Mouse (Mus musculus) c-Kit-negative CD71-positive TER-119-positive erythroid progenitor cells, embryonic 14.5 days (primary cell): ENCODE results near the gene Cit.

Source experiments
- DNase-seq: peaks from one replicate; pipeline ENCODE4 v3.0.0-alpha.2; 2013; ENCODE audit warnings: low read depth, low spot score

The Cit gene

GRCm38 (mm10) chr5:115915481-115915880, 70.4 kb downstream of the Cit start:
- no peak for DNase-seq

DNA sequence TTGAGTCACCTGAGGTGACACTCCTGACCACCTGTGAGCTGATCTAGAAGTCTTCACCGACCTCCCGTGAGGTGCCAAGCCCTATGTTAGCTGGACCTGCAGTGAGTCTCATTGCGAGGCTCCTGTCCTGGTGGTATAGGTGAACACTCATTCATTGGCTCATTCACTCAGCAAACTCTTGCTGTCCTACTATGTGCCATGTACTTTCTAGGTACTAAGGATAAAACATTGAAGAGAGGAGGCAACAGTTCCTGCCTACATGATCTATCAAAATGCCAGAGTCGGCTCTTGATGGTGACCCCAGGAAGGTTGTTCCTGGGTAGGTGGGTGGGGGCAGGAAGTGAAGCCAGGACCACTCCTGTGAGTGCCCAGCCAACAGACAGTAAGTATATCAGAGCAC, 72.9 kb downstream of the Cit start:
- no peak for DNase-seq

DNA sequence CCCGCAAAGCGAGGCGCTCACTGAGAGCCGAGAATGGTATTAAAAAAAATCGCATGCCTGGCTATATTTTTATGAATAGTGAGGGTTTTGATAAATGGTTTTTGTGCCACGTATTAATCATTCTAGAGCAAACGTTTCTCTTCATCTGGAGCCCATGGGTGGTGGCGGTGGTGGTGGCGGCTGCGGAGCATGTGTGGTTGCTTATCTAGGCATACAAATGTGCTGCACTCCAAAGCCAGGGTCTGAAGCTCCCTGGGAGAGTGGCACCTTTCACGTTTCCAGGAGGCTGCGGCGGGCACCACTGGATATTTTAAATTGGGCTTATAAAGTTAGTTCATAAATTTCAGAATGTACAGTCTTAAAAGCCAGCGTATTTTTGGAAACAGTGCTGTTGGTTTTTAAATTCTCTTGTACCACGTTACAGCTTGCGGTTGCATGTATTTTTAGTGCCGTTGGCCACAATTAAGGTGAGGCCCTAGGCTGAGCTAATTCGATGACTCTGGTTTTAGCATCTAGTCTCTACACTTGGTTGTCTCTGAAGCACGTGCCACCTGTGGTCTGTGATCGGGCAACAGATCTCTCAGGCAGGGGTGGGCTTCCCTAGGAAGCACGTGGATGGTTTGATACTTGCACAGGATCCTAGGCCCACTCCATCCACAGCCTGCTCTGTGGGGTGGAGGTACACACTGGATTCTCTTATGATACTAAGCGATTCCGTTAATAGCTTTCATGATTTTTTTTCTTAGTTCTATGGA, 73.7 kb downstream of the Cit start:
- DNase-seq: peak; percentile 41

GRCm38 (mm10) chr5:115921990-115922389, 76.9 kb downstream of the Cit start:
- DNase-seq: no peak

DNA sequence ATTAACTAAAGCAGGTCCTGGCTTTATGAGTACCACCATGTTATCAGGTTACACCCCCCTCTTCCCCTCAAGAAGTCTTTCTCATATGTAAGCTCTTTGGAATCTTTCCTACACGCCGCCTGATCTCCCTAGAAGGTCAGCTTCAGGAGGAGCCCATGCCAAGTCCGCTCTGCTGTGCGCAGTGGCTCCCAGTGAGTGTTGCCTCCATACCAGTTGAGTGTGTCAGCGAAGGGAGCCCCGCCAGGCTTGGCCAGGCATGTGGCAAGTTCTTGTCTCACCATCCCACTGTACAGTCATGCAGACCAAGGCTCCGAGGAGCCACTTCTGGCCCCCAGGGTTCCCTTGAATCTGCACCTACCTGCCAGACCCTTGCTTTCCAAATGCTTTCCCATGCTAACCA, 79.9 kb downstream of the Cit start:
- DNase-seq: no peak

GRCm38 (mm10) chr5:115928786-115929507, 83.9 kb downstream of the Cit start:
- no peak for DNase-seq

- DNase-seq: no peak
Observed at GRCm38 (mm10) chr5:115932325-115932724, 87.2 kb downstream of the Cit start.

- no peak for DNase-seq
Observed at GRCm38 (mm10) chr5:115936851-115937250, 91.8 kb downstream of the Cit start.

DNA sequence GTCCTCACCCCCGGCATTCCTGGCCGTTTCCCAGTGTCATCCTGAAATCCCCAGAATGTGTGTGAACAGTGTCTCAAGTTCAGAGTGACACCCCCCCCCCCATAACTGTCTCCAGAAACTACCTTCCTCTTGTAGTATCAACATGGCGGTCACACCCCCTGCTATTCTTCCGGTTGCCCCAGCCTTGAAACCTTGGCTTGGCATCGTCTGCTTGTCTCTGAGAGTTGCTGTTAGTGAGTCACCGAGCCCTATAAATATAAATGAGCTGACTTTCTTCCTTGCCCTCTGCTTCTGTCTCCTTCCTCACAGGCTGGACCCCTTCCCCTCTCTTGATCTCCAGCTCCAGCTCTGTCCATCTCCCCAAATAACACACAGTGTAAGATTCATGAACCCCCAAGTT, 92.5 kb downstream of the Cit start:
- DNase-seq: no peak

- DNase-seq: no peak
Observed at GRCm38 (mm10) chr5:115938999-115939398, 93.9 kb downstream of the Cit start.

DNA sequence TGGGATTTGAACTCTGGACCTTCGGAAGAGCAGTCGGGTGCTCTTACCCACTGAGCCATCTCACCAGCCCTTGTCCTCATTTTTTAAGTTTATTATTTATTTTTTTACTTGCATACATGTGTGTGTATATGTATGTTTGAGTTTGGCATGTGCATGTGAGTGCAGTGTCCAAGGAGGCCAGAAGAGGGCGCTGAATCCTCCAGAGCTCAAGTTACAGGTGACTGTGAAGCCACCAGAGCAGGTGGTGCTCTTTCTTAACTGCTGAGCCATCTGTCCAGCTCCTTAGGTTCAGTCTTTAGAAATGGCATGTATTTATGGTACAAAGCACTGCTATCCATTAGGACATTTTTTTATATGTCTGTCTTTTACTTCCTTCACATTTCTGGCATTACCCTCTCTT, 97.3 kb downstream of the Cit start:
- no peak for DNase-seq

DNA sequence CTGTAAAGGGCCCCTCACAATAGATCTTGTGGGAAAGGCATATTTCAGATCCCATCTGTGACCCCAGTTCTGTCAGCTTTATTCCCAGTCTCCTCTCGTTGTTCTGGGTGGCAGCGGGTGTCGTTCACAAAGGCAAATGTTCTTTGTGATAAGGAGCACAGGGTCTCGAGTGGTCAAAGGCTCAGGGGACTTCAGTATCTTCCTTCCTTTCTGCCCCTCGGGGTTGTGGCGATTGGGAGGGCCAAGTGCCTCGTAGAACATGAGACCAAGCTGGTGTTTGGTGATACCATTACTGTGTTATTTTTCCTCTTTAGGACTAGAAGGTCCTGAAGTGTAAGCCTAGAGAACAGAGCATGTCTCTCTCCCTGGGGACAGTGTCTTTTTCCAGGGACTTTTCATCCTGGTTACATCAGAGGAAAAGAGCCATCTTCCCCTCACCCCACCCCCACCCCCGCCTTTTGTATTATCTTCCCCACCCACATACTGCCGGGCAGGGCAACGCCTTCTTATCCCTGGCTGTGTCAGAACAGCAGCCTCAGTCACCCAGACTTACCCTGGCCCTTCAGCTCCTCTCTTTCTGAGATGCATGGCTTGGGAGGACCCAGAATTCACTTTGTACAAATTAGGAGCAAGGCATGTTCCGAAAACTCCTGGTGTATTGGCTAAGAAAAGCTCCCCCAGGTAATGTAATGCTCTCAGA, 99.9 kb downstream of the Cit start:
- DNase-seq: no peak

GRCm38 (mm10) chr5:115947622-115948353, 102.7 kb downstream of the Cit start:
- DNase-seq: no peak

DNA sequence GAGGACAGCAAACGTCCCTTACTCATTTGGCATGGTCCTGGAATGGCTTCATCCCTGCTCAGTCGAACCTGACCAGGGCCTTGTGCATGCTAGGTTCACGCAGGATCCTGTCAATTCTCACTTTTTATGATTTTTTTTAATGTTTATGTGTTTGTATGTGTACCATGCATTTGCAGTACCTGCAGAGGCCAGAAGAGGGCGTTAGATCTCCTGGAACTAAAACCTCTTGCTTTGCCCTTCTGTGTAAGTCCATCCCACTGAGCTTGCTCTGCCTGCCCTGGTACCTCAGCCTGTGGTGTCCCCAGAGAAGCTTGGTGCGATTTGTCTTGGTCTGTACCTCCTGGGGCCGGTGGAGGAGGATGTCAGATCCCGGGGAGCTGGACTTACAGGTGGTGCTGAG, 105.9 kb downstream of the Cit start:
- no peak for DNase-seq

GRCm38 (mm10) chr5:115953173-115953572, 108.1 kb downstream of the Cit start:
- no peak for DNase-seq

DNA sequence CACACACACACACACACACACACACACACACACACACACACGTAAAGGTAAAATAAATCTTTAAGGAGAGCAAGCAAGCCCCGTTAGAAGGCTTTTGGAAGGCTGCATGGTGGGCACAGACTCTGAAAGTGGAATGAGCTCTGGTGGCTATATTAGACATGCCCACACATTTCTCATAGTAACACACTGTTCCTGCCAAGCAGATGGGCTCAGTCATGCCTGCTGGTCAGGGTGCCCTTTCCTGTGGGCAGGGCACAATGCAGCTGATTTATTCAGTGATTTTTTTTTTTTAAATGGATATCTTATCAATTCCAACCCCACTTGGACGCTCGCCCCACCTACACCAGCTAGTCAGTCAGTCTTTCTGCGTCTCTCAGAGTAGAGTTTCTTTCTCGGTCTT, 109.0 kb downstream of the Cit start:
- no peak for DNase-seq

- DNase-seq: no peak
Observed at GRCm38 (mm10) chr5:115954549-115954948, 109.5 kb downstream of the Cit start.

DNA sequence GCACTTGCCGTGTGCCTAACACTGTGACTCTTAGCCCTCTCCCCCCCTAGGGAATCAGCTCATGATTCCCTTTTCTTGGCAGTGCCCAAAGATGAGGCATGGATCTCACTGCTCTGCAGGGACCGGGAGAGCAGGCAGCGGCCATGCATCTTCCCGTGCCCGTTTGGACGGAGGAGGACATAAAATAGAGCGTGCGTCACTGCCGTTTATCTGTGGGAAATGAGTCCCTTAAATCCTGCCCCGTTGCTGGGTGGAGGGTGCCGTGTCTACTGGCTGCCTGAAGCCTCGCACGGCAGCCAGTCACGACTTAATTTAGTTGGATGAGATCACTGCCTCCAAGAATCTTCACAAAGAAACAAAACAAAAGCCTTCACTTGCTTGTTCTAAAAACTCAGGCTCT, 110.1 kb downstream of the Cit start:
- no peak for DNase-seq

- no peak for DNase-seq
Observed at GRCm38 (mm10) chr5:115956048-115956447, 111.0 kb downstream of the Cit start.

DNA sequence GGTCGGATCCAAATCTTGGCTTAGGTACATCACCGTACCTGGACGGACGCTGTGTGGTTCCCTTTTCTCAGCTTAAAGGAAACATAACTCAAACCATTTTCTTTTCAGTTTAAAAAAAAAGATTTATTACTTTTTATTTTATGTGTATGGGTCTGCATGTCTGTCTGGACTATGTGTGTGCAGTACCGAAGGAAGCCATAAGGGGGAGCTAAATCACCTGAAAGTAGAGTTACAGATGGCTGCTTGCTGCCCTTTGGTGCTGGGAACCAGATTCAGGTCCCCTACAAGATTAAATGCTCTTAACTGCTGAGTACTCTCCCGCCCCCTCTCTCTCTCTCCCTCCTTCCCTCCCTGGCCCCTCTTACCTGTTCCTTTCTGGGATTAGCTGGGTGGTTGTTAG, 112.1 kb downstream of the Cit start:
- no peak for DNase-seq

DNA sequence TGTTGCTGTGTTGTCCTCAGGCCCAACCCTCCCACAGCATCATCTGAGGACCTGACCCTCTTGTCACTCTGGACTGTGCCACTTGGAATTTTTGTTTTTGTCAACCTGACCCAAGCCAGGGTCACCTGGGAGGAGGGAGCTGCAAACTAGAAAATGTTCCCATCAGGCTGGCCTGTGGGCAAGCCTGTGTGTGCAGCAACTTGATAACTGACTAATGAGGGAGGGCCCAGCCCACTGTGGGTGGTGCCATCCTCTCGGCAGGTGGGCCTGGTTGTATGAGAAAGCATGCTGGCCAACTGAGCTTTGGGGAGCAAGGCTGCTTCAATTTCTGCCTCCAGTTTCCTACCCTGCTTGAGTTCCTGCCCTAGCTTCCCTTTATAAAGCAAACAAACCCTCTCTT, 113.3 kb downstream of the Cit start:
- DNase-seq: no peak

DNA sequence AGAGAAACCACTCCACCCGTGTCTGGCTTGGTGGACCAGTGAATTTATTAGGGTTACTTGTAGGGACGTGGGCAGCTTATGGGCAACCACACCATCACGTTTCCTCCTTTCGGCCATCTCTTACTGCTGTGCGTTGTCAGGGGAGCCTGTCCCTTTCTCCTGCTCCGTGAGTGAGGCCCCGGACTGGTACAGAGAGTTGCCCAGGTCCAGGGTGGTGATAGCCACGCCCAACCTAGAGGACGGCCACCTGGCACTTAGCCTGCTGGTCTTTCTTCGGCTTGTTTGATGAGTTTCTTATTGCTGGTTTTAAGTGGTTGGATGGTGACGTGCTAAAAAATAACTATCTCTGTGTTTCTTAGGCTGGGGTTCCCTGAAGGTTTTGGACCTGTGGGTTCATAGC, 113.7 kb downstream of the Cit start:
- no peak for DNase-seq
